Mouse (Mus musculus): ENCODE results near the gene Gm11634. TPM values are rescaled to one million over a fixed set of nuclear protein-coding genes. Genes with fewer than 3 reads are reported as not detected.
A peak's percentile ranks its signal among the peaks of the same experiment; 100 is the strongest.
"Not testable (repeated sequence)": the region's sequence is repeated elsewhere in the genome, so short reads cannot be mapped to it uniquely, and the experiment has no call there.

Gm11634 gene
- polyA plus RNA-seq, 1 experiment from 2014 or later = not detected

GRCm38 (mm10) chr11:101618596-101618995, 19.5 kb upstream of the Gm11634 start:
- no peak overlapping the region for H3K27ac ChIP-seq
- WGBS = 71% methylated on average over 3 of the region's 3 CpGs
- no peaks in the 10 kb centered on the region for H3K9me3 ChIP-seq (ENCODE audit: control insufficient read depth, low read length)
- peaks cover 4% of the 10 kb centered on the region; the same call in 1 of the 2 replicates for H3K4me1 ChIP-seq (replicated peaks; ENCODE audit: control insufficient read depth, insufficient read depth, low read length)
- DNase-seq (ENCODE audit: low spot score) (no peak), ATAC-seq (ENCODE audit: low FRiP score) (no peak)
- H3K9ac ChIP-seq = no peak overlapping the region
- no peak overlapping the region for H3K4me3 ChIP-seq (replicated peaks; ENCODE audit: low read length)
- H3K27me3 ChIP-seq (ENCODE audit: control insufficient read depth, insufficient read depth, low read length) = no peaks in the 10 kb centered on the region
- H3K36me3 ChIP-seq (replicated peaks; ENCODE audit: control insufficient read depth, insufficient read depth) = no peaks in the 10 kb centered on the region
- H3K4me2 ChIP-seq (replicated peaks) = no peak overlapping the region

DNA sequence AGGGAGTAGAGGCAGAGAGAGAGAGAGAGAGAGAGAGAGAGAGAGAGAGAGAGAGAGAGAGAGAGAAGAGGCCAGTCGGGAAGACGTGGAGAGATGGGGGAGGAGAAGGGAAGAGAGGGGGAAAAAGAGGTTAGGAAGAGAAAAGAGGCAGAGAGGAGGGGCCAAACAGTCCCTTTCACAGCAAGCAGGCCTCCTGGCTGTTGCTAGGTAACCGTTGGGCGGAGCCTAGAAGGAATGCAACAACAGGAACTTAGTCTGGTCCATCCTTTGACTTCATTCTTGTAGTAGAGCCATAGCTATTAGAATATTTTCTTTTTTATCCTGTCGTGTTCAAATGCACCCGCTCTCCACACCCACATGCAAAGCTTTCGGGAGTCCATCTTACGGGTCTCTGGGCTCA, 18.8 kb upstream of the Gm11634 start:
- Histone ChIP-seq H3K4me3 (replicated peaks; ENCODE audit: low read length) (no peak overlapping the region), H3K9ac (no peak overlapping the region), H3K9me3 (ENCODE audit: control insufficient read depth, low read length) (no peaks in the 10 kb centered on the region), H3K4me1 (replicated peaks; ENCODE audit: control insufficient read depth, insufficient read depth, low read length) (peaks cover 4% of the 10 kb centered on the region; the same call in 1 of the 2 replicates), H3K4me2 (replicated peaks) (peak overlapping the region; percentile 43), H3K27me3 (ENCODE audit: control insufficient read depth, insufficient read depth, low read length) (no peaks in the 10 kb centered on the region), H3K36me3 (replicated peaks; ENCODE audit: control insufficient read depth, insufficient read depth) (no peaks in the 10 kb centered on the region), H3K27ac (peak overlapping the region; percentile 21; the same call in 1 of the 2 replicates)
- DNase-seq (ENCODE audit: low spot score) (peak; percentile 73), ATAC-seq (ENCODE audit: low FRiP score) (peak; percentile 46; the same call in 1 of the 2 replicates)
- 2% methylated on average over 8 of the region's 8 CpGs for WGBS

- Histone ChIP-seq H3K9ac (no peak overlapping the region), H3K4me1 (replicated peaks; ENCODE audit: control insufficient read depth, insufficient read depth, low read length) (peaks cover 4% of the 10 kb centered on the region; the same call in 1 of the 2 replicates), H3K9me3 (ENCODE audit: control insufficient read depth, low read length) (no peaks in the 10 kb centered on the region), H3K27ac (no peak overlapping the region), H3K4me2 (replicated peaks) (peak overlapping the region; percentile 43), H3K4me3 (replicated peaks; ENCODE audit: low read length) (no peak overlapping the region), H3K36me3 (replicated peaks; ENCODE audit: control insufficient read depth, insufficient read depth) (no peaks in the 10 kb centered on the region), H3K27me3 (ENCODE audit: control insufficient read depth, insufficient read depth, low read length) (no peaks in the 10 kb centered on the region)
- DNase-seq (ENCODE audit: low spot score) (no peak), ATAC-seq (ENCODE audit: low FRiP score) (no peak)
- 17% methylated on average over 18 of the region's 18 CpGs for WGBS
Measured at GRCm38 (mm10) chr11:101616948-101617767, 18.1 kb upstream of the Gm11634 start.

GRCm38 (mm10) chr11:101616104-101616503, 17.0 kb upstream of the Gm11634 start:
- 91% methylated on average over 8 of the region's 8 CpGs for WGBS
- H3K9ac ChIP-seq = no peak overlapping the region
- ATAC-seq (ENCODE audit: low FRiP score) (no peak), DNase-seq (ENCODE audit: low spot score) (no peak)
- no peak overlapping the region for H3K4me3 ChIP-seq (replicated peaks; ENCODE audit: low read length)
- H3K9me3 ChIP-seq (ENCODE audit: control insufficient read depth, low read length) = no peaks in the 10 kb centered on the region
- H3K27me3 ChIP-seq (ENCODE audit: control insufficient read depth, insufficient read depth, low read length) = no peaks in the 10 kb centered on the region
- no peaks in the 10 kb centered on the region for H3K36me3 ChIP-seq (replicated peaks; ENCODE audit: control insufficient read depth, insufficient read depth)
- H3K27ac ChIP-seq = no peak overlapping the region
- no peak overlapping the region for H3K4me2 ChIP-seq (replicated peaks)
- peaks cover 4% of the 10 kb centered on the region; the same call in 1 of the 2 replicates for H3K4me1 ChIP-seq (replicated peaks; ENCODE audit: control insufficient read depth, insufficient read depth, low read length)

GRCm38 (mm10) chr11:101615380-101615779, 16.3 kb upstream of the Gm11634 start:
- no peak overlapping the region for H3K9ac ChIP-seq
- H3K36me3 ChIP-seq (replicated peaks; ENCODE audit: control insufficient read depth, insufficient read depth) = no peaks in the 10 kb centered on the region
- 87% methylated on average over 6 of the region's 6 CpGs for WGBS
- no peaks in the 10 kb centered on the region for H3K27me3 ChIP-seq (ENCODE audit: control insufficient read depth, insufficient read depth, low read length)
- H3K4me1 ChIP-seq (replicated peaks; ENCODE audit: control insufficient read depth, insufficient read depth, low read length) = peaks cover 4% of the 10 kb centered on the region; the same call in 1 of the 2 replicates
- H3K4me3 ChIP-seq (replicated peaks; ENCODE audit: low read length) = no peak overlapping the region
- no peak for ATAC-seq (ENCODE audit: low FRiP score)
- H3K27ac ChIP-seq = no peak overlapping the region
- no peak overlapping the region for H3K4me2 ChIP-seq (replicated peaks)
- DNase-seq (ENCODE audit: low spot score) = no peak
- no peaks in the 10 kb centered on the region for H3K9me3 ChIP-seq (ENCODE audit: control insufficient read depth, low read length)

DNA sequence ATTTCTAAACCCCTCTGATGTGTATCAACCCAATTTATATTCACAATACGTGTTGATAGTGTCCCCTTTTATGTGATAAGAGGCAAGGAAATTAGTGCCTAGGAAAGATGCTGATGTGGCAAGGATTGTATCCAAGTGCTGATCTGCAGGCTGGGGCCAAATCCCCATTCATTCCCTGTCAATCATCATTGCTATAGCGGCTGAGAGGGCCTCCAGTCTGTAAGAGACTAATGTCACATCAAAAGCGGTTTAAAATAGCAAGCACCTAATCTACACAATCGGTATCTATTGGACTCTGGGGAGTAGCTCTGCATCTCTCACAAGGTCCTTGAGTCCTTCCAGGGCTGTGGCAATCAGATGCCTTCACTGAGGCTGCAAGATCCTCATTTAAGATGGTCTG, 15.1 kb upstream of the Gm11634 start:
- H3K27ac ChIP-seq = no peak overlapping the region
- no peak overlapping the region for H3K4me3 ChIP-seq (replicated peaks; ENCODE audit: low read length)
- H3K36me3 ChIP-seq (replicated peaks; ENCODE audit: control insufficient read depth, insufficient read depth) = no peaks in the 10 kb centered on the region
- peaks cover 4% of the 10 kb centered on the region; the same call in 1 of the 2 replicates for H3K4me1 ChIP-seq (replicated peaks; ENCODE audit: control insufficient read depth, insufficient read depth, low read length)
- no peak overlapping the region for H3K4me2 ChIP-seq (replicated peaks)
- no peak overlapping the region for H3K9ac ChIP-seq
- no peaks in the 10 kb centered on the region for H3K27me3 ChIP-seq (ENCODE audit: control insufficient read depth, insufficient read depth, low read length)
- H3K9me3 ChIP-seq (ENCODE audit: control insufficient read depth, low read length) = no peaks in the 10 kb centered on the region
- 50% methylated on average over 4 of the region's 4 CpGs for WGBS
- ATAC-seq (ENCODE audit: low FRiP score) (no peak), DNase-seq (ENCODE audit: low spot score) (no peak)

GRCm38 (mm10) chr11:101613596-101613995, 14.5 kb upstream of the Gm11634 start:
- WGBS = 74% methylated on average over 6 of the region's 6 CpGs

GRCm38 (mm10) chr11:101610445-101610844, 11.4 kb upstream of the Gm11634 start:
- 39% methylated on average over 11 of the region's 11 CpGs for WGBS
- H3K9ac ChIP-seq = no peak overlapping the region
- no peak for DNase-seq (ENCODE audit: low spot score)

More at GRCm38 (mm10) chr11:101613596-101613995, 14.5 kb upstream of the Gm11634 start:
- DNase-seq (ENCODE audit: low spot score) (no peak), ATAC-seq (ENCODE audit: low FRiP score) (no peak)
- H3K9ac ChIP-seq = no peak overlapping the region
- H3K9me3 ChIP-seq (ENCODE audit: control insufficient read depth, low read length) = no peaks in the 10 kb centered on the region
- H3K27me3 ChIP-seq (ENCODE audit: control insufficient read depth, insufficient read depth, low read length) = no peaks in the 10 kb centered on the region
- H3K4me2 ChIP-seq (replicated peaks) = no peak overlapping the region
- no peaks in the 10 kb centered on the region for H3K36me3 ChIP-seq (replicated peaks; ENCODE audit: control insufficient read depth, insufficient read depth)
- H3K4me3 ChIP-seq (replicated peaks; ENCODE audit: low read length) = no peak overlapping the region
- H3K4me1 ChIP-seq (replicated peaks; ENCODE audit: control insufficient read depth, insufficient read depth, low read length) = peaks cover 4% of the 10 kb centered on the region; the same call in 1 of the 2 replicates
- no peak overlapping the region for H3K27ac ChIP-seq

DNA sequence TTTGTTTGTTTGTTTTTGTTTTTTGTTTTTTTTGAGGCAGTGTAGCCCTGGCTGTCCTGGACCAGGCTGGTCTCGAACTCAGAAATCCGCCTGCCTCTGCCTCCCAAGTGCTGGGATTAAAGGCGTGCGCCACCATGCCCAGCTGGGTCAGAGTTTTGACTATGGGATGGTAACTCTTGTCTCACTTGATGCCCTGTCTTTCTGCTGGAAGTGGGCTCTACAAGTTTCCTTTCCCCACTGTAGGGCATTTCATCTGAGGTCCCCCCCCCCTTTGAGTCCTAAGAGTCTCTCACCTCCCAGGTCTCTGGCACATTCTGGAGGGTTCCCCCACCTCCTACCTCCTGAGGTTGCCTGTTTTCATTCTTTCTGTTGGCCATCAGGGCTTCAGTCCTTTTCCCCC, 8.1 kb upstream of the Gm11634 start:
- WGBS = 92% methylated on average over 4 of the region's 4 CpGs
- H3K4me1 ChIP-seq (replicated peaks; ENCODE audit: control insufficient read depth, insufficient read depth, low read length); H3K27me3 ChIP-seq (ENCODE audit: control insufficient read depth, insufficient read depth, low read length); H3K36me3 ChIP-seq (replicated peaks; ENCODE audit: control insufficient read depth, insufficient read depth); H3K4me3 ChIP-seq (replicated peaks; ENCODE audit: low read length); H3K9me3 ChIP-seq (ENCODE audit: control insufficient read depth, low read length); H3K27ac ChIP-seq; H3K9ac ChIP-seq; ATAC-seq (ENCODE audit: low FRiP score); DNase-seq (ENCODE audit: low spot score); H3K4me2 ChIP-seq (replicated peaks): not testable (repeated sequence)

More at GRCm38 (mm10) chr11:101610445-101610844, 11.4 kb upstream of the Gm11634 start:
- Histone ChIP-seq H3K4me3 (replicated peaks; ENCODE audit: low read length) (no peak overlapping the region), H3K27me3 (ENCODE audit: control insufficient read depth, insufficient read depth, low read length) (no peaks in the 10 kb centered on the region), H3K36me3 (replicated peaks; ENCODE audit: control insufficient read depth, insufficient read depth) (no peaks in the 10 kb centered on the region), H3K4me2 (replicated peaks) (no peak overlapping the region), H3K27ac (no peak overlapping the region), H3K4me1 (replicated peaks; ENCODE audit: control insufficient read depth, insufficient read depth, low read length) (no peaks in the 10 kb centered on the region), H3K9me3 (ENCODE audit: control insufficient read depth, low read length) (no peaks in the 10 kb centered on the region)
- ATAC-seq (ENCODE audit: low FRiP score) = no peak
